In the genomic region with DNA sequence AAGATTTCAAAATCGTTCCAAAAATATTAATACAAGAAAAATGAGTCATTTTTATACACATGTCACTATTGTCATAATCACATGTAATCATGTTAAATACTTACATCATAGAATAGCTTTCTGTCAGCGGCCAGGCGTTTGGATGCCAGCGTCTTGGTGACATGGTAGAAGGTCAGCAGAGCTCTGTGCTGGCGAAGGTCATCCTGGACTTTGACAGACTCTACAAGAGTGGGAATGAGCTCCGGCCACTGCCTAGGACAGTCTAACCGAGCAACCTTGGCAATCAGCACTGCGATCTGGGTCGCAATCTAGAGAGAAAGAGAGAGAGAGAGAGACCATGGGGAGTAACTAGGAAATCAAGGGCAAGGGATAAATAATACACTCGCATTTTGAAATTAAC, we compare ENCODE assay signal across 13 mouse cellular contexts. TPM values are rescaled to one million over a fixed set of nuclear protein-coding genes. Genes with fewer than 3 reads are reported as not detected.
DNase-seq lines count a peak whose midpoint lies in the region.
"Had no signal": no experiment of that assay in that cellular context is flagged by ENCODE, and none has a peak within 500 bp of the region (broad histone marks: within the 10 kb centered on the region; RNA-seq: fewer than 3 reads in every experiment).

No protein-coding gene starts in this region.

- peak; percentile 53 for DNase-seq in adrenal gland, adult 2 months
- no peak for DNase-seq in adrenal gland, postnatal 4 days (ENCODE audit: low spot score in 2 of 2)
- peak; percentile 30 for DNase-seq in adrenal gland, postnatal 10 days
- DNase-seq in adrenal gland, postnatal 25 days, result peak; percentile 10
- DNase-seq in kidney, adult 11 months, result no peak
- DNase-seq in retina, embryonic 14.5 days (ENCODE audit: low spot score), result no peak
- DNase-seq in frontal cortex, adult 2 months (ENCODE audit: extremely low spot score in 1 of 2, low spot score in 1 of 2), result no peak
- DNase-seq: cerebellum, adult 11-12 months; cerebellum, adult 2 months; cerebellum, adult 9-10 months; cerebellum, postnatal 10 days; cerebellum, postnatal 25 days; forebrain, postnatal 0 days had no signal

RNA-seq across cellular contexts. Expression of gene Ipo11, which starts 26.7 kb away (rescaled TPM):
- total RNA-seq in adrenal gland, adult 2 months (2021), result 10 to 100 TPM; 33.3 to 42.1 TPM
- polyA plus RNA-seq in adrenal gland, adult 2 months (2012; rRNA removed), result 13.6 and 16.7 TPM in 2 replicates
- 10 to 100 TPM; 41.7 to 45.6 TPM for total RNA-seq in adrenal gland, postnatal 4 days (2021)
- total RNA-seq in adrenal gland, postnatal 10 days (2021), result 10 to 100 TPM; 31.1 to 41.4 TPM
- 40.1 and 44.1 TPM in 2 replicates for total RNA-seq in adrenal gland, postnatal 25 days (2021)
- polyA plus RNA-seq in frontal cortex, adult 2 months (2012; rRNA removed), result 44.8 and 48.6 TPM in 2 replicates

RNA-seq across cellular contexts. Expression of gene Dimt1, which starts 36.8 kb away (rescaled TPM):
- total RNA-seq in adrenal gland, adult 2 months (2021), result 10 to 100 TPM; 12.6 to 15.4 TPM
- polyA plus RNA-seq in adrenal gland, adult 2 months (2012; rRNA removed), result 4.6 TPM in 2 replicates
- 10 to 100 TPM; 16.6 to 17.8 TPM for total RNA-seq in adrenal gland, postnatal 4 days (2021)
- 10 to 100 TPM; 14.7 to 16.1 TPM for total RNA-seq in adrenal gland, postnatal 10 days (2021)
- 15.1 and 17.3 TPM in 2 replicates for total RNA-seq in adrenal gland, postnatal 25 days (2021)
- 26.3 and 28.4 TPM in 2 replicates for polyA plus RNA-seq in frontal cortex, adult 2 months (2012; rRNA removed)

Comparison
In these comparisons a context has a peak if more than half of its experiments do, and no peak if none do; other contexts are left out.
1. DNase-seq: peak in adrenal gland, adult 2 months (single experiment), adrenal gland, postnatal 10 days (single experiment) and adrenal gland, postnatal 25 days (single experiment); none in adrenal gland, postnatal 4 days (0 of 2), kidney, adult 11 months (single experiment), retina, embryonic 14.5 days (single experiment) and frontal cortex, adult 2 months (0 of 2).